In the genomic region with DNA sequence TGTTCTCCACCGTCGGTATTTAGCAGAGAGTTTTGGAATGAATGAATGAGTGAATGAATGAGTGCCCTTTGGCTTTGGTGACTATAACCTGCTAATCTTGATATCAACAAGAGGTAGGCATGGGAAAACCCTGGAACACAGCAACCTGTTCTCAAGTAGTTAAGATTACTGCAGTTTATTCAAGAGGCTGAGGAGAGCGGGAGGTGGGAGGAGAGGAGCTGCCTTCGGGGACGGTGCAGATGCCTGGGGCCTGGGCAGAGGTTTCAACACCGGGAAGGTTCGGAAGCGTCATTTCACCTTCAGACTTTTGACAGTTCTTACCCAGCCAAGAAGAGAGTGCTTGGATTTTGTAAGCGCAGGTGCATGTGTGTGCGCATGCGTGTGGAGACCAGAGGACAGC, we compare ENCODE assay signal across 27 mouse cellular contexts. TPM values are rescaled to one million over a fixed set of nuclear protein-coding genes. Genes with fewer than 3 reads are reported as not detected.
DNase-seq lines count a peak whose midpoint lies in the region; ATAC-seq and TF ChIP-seq lines count a peak whose summit lies in the region.
"Had no signal": no experiment of that assay in that cellular context is flagged by ENCODE, and none has a peak within 500 bp of the region (broad histone marks: within the 10 kb centered on the region; RNA-seq: fewer than 3 reads in every experiment).

No protein-coding gene starts in this region.

- peak overlapping the region; percentile 50 for H3K9ac ChIP-seq in lung, embryonic 16.5 days (ENCODE audit: low read length)
- H3K9ac ChIP-seq in stomach, embryonic 15.5 days, result no peak overlapping the region
- H3K9ac ChIP-seq: embryonic facial prominence, embryonic 15.5 days; forebrain, embryonic 12.5 days; forebrain, postnatal 0 days; heart, embryonic 15.5 days; hindbrain, embryonic 12.5 days; liver, embryonic 13.5 days; midbrain, embryonic 12.5 days; neural tube, embryonic 13.5 days had no signal

- H3K27ac ChIP-seq in spleen, adult 2 months (ENCODE audit: insufficient read depth, low read length), result peak overlapping the region; percentile 58
- peak overlapping the region; percentile 94 for H3K27ac ChIP-seq in lung, embryonic 16.5 days (ENCODE audit: low read length)
- H3K27ac ChIP-seq in stomach, embryonic 15.5 days, result peak overlapping the region; percentile 63; the same call in 1 of the 2 replicates
- H3K27ac ChIP-seq: embryonic facial prominence, embryonic 10.5 days; embryonic facial prominence, embryonic 15.5 days; forebrain, embryonic 12.5 days; heart, embryonic 10.5 days; heart, embryonic 15.5 days; hindbrain, embryonic 12.5 days; hindbrain, postnatal 0 days; layer of hippocampus, adult 2 months; liver, embryonic 13.5 days; midbrain, embryonic 12.5 days; neural tube, embryonic 13.5 days had no signal

- no peaks in the 10 kb centered on the region for H3K9me3 ChIP-seq in lung, embryonic 16.5 days (ENCODE audit: control insufficient read depth, low read length)
- no peaks in the 10 kb centered on the region for H3K9me3 ChIP-seq in stomach, embryonic 15.5 days
- H3K9me3 ChIP-seq: embryonic facial prominence, embryonic 10.5 days; embryonic facial prominence, embryonic 15.5 days; heart, embryonic 10.5 days; heart, embryonic 15.5 days; hindbrain, embryonic 12.5 days; liver, embryonic 13.5 days; megakaryocyte, embryonic 14.5 days; midbrain, embryonic 12.5 days; neural tube, embryonic 13.5 days had no signal

- 93% methylated on average over 11 of the region's 11 CpGs for WGBS in spleen, adult 2 months
- WGBS in lung, embryonic 16.5 days, result 59% methylated on average over 11 of the region's 11 CpGs
- 84% methylated on average over 11 of the region's 11 CpGs for WGBS in stomach, embryonic 15.5 days

- ATAC-seq in lung, embryonic 16.5 days (ENCODE audit: low read depth), result peak; percentile 77
- no peak for ATAC-seq in stomach, embryonic 15.5 days (ENCODE audit: insufficient read depth, low FRiP score, low read depth)
- ATAC-seq: forebrain, postnatal 0 days; hindbrain, postnatal 0 days had no signal

- intact Hi-C loops in heart, postnatal 25 days (cut with DNase I), result loop anchor here (5.0 kb wide), 1 partner anchor 59 kb away; no protein-coding TSS in a partner anchor

- peak overlapping the region; percentile 49 for H3K4me2 ChIP-seq in lung, embryonic 16.5 days (ENCODE audit: low read depth, low read length)
- peak overlapping the region; percentile 27 for H3K4me2 ChIP-seq in stomach, embryonic 15.5 days
- H3K4me2 ChIP-seq: embryonic facial prominence, embryonic 15.5 days; forebrain, embryonic 12.5 days; heart, embryonic 15.5 days; hindbrain, embryonic 12.5 days; liver, embryonic 13.5 days; midbrain, embryonic 12.5 days; neural tube, embryonic 13.5 days had no signal

- no peak for DNase-seq in spleen, adult 2 months (ENCODE audit: low read depth in 1 of 2, low spot score in 2 of 2)
- no peak for DNase-seq in spleen, adult 18-20 months
- DNase-seq in embryo, embryonic 11 days, result no peak
- DNase-seq in heart, postnatal 25 days (ENCODE audit: low spot score), result no peak
- DNase-seq: adrenal gland, postnatal 25 days; cerebellum, adult 18-20 months; cerebellum, postnatal 10 days; forebrain, postnatal 0 days; heart, postnatal 36 days; kidney, adult 18-20 months; kidney, postnatal 36 days; left cerebral cortex, postnatal 4 days; liver, embryonic 13.5 days had no signal

- H3K36me3 ChIP-seq in spleen, adult 2 months (ENCODE audit: control insufficient read depth, insufficient read depth, low read length), result peaks cover 27% of the 10 kb centered on the region
- peaks cover 30% of the 10 kb centered on the region for H3K36me3 ChIP-seq in lung, embryonic 16.5 days (ENCODE audit: control insufficient read depth, insufficient read depth, low read length)
- peaks cover 28% of the 10 kb centered on the region for H3K36me3 ChIP-seq in stomach, embryonic 15.5 days

- TF ChIP-seq CTCF in spleen, adult 2 months (IDR thresholded peaks at IDR 0.05; ENCODE audit: extremely low read depth, insufficient read depth, insufficient read length, insufficient replicate concordance), result no peak

- no peaks in the 10 kb centered on the region for H3K27me3 ChIP-seq in spleen, adult 2 months (ENCODE audit: control insufficient read depth, insufficient read depth, low read length)
- H3K27me3 ChIP-seq in lung, embryonic 16.5 days (ENCODE audit: control insufficient read depth, insufficient read depth, low read depth, low read length), result no peaks in the 10 kb centered on the region
- H3K27me3 ChIP-seq in stomach, embryonic 15.5 days (replicated peaks), result no peaks in the 10 kb centered on the region
- H3K27me3 ChIP-seq: embryonic facial prominence, embryonic 15.5 days; forebrain, embryonic 12.5 days; heart, embryonic 15.5 days; hindbrain, embryonic 12.5 days; liver, embryonic 13.5 days; megakaryocyte, embryonic 14.5 days; midbrain, embryonic 12.5 days; neural tube, embryonic 13.5 days had no signal

- H3K4me1 ChIP-seq in spleen, adult 2 months (ENCODE audit: control insufficient read depth, insufficient read depth, insufficient read length), result peaks cover 21% of the 10 kb centered on the region; the same call in 1 of the 2 replicates
- H3K4me1 ChIP-seq in lung, embryonic 16.5 days (replicated peaks; ENCODE audit: control insufficient read depth, insufficient read depth, low read length), result peaks cover 10% of the 10 kb centered on the region; the same call in 1 of the 2 replicates
- H3K4me1 ChIP-seq in stomach, embryonic 15.5 days, result peaks cover 12% of the 10 kb centered on the region; the same call in 1 of the 2 replicates
- H3K4me1 ChIP-seq: embryonic facial prominence, embryonic 15.5 days; forebrain, embryonic 12.5 days; heart, embryonic 10.5 days; hindbrain, embryonic 12.5 days; liver, embryonic 13.5 days; midbrain, embryonic 12.5 days had no signal

- H3K4me3 ChIP-seq in spleen, adult 2 months (ENCODE audit: extremely low read depth, insufficient read depth, insufficient read length), result no peak overlapping the region
- peak overlapping the region; percentile 27 for H3K4me3 ChIP-seq in lung, embryonic 16.5 days (ENCODE audit: low read length)
- no peak overlapping the region for H3K4me3 ChIP-seq in stomach, embryonic 15.5 days (replicated peaks)
- H3K4me3 ChIP-seq: embryonic facial prominence, embryonic 10.5 days; embryonic facial prominence, embryonic 15.5 days; forebrain, embryonic 12.5 days; heart, embryonic 10.5 days; heart, embryonic 15.5 days; hindbrain, embryonic 12.5 days; layer of hippocampus, adult 2 months; liver, embryonic 13.5 days; megakaryocyte, embryonic 14.5 days; midbrain, embryonic 12.5 days; neural tube, embryonic 13.5 days had no signal

- no peak for TF ChIP-seq POLR2A in spleen, adult 2 months (IDR thresholded peaks at IDR 0.05; ENCODE audit: low read depth, low read length)

RNA-seq across cellular contexts. Expression of a gene that starts 14.5 kb away (rescaled TPM):
- polyA plus RNA-seq in spleen, adult 2 months (2012; rRNA removed), result 7.4 and 9.3 TPM in 2 replicates
- 7.0 and 8.0 TPM in 2 replicates for polyA plus RNA-seq in lung, embryonic 16.5 days (2015; fragmentation: Nextera tagmentation; extraction: Ambion mirVana)
- polyA plus RNA-seq in stomach, embryonic 15.5 days (2015; fragmentation: Nextera tagmentation; extraction: Ambion mirVana), result 5.1 and 5.9 TPM in 2 replicates
- total RNA-seq in heart, postnatal 25 days (2021), result 10 to 100 TPM; 18.5 to 23.7 TPM
- total RNA-seq: common myeloid progenitor, adult 5-6 weeks had no signal

RNA-seq across cellular contexts. Expression of a gene that starts 53.1 kb away (rescaled TPM):
- 27.4 and 28.5 TPM in 2 replicates for polyA plus RNA-seq in spleen, adult 2 months (2012; rRNA removed)
- 23.1 and 24.7 TPM in 2 replicates for polyA plus RNA-seq in lung, embryonic 16.5 days (2015; fragmentation: Nextera tagmentation; extraction: Ambion mirVana)
- 21.4 and 21.7 TPM in 2 replicates for polyA plus RNA-seq in stomach, embryonic 15.5 days (2015; fragmentation: Nextera tagmentation; extraction: Ambion mirVana)
- total RNA-seq in heart, postnatal 25 days (2021), result 10 to 100 TPM in 1 of 2 experiments, 1 to 10 TPM in 1; 8.4 to 10.2 TPM
